Mouse (Mus musculus) lung, adult 2 months (tissue): ENCODE results near the gene Emc3. TPM values are rescaled to one million over a fixed set of nuclear protein-coding genes. Genes with fewer than 3 reads are reported as not detected.

ENCODE experiments used
- DNase-seq: peaks from one replicate; pipeline ENCODE4 v3.0.0; 2022
- H3K4me1 ChIP-seq: fragments of 200-500 bp; 2 replicates; pipeline ENCODE4 v1.6.1; 2011; ENCODE audit warnings: low read length; ENCODE audit not compliant: control insufficient read depth, insufficient read depth
- H3K4me3 ChIP-seq: fragments of 200-500 bp; replicated peaks from 2 replicates; pipeline ENCODE3; 2011; ENCODE audit warnings: low read depth, mild to moderate bottlenecking, control low read depth, low read length; ENCODE audit errors: extremely low read depth
- CTCF ChIP-seq: fragments of 200-500 bp; IDR thresholded peaks from 2 replicates; pipeline ENCODE4 v1.5.1; 2011; ENCODE audit warnings: mild to moderate bottlenecking, low read length, control low read depth; ENCODE audit not compliant: insufficient read depth
- POLR2A ChIP-seq: fragments of 200-500 bp; IDR thresholded peaks from 2 replicates; pipeline ENCODE4 v1.6.1; 2011; ENCODE audit warnings: low read depth, mild to moderate bottlenecking, control low read depth, low read length, borderline replicate concordance; ENCODE audit errors: extremely low read depth
- whole genome bisulfite sequencing: fragments of 180-500 bp; shearing (Covaris S2); methylation state at CpG from one replicate; pipeline ENCODE4 v1.1.7; 2018; 5-methylcytosine and 5-hydroxymethylcytosine counted together
- polyA plus RNA-seq: library from polyadenylated mRNA; depleted of rRNA; stranded (reverse); fragments of >200 nt; gene quantifications from 2 replicates; pipeline ENCODE4 v1.2.3, GENCODE M21; 2012

The Emc3 gene
- polyA plus RNA-seq, 1 experiment, result 51.5 TPM

DNA sequence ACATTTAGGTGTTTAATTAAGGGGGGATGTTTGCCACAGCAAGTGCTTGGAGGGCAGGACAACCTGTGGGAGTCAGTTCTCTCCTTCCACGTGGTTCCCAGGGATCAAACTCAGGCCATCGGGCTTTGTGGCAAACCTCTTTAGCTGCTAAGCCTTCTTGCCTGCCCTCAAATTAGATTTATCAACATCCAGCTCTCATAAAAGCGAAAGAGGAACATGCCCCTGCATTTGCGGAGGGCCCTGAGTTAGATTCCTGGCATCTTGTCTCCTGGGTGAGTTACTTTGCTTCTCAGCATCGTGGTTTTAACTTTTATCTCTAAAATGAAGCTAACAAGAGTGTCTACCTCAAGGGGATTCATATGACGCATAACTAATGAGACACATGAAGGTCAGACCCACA lies 32.1 kb downstream of the Emc3 start:
- DNase-seq, result no peak
- TF ChIP-seq POLR2A (no peak), CTCF (no peak)
- Histone ChIP-seq H3K4me1 (no peaks in the 10 kb centered on the region), H3K4me3 (no peak overlapping the region)
- 73% methylated on average over 6 of the region's 6 CpGs for WGBS

DNA sequence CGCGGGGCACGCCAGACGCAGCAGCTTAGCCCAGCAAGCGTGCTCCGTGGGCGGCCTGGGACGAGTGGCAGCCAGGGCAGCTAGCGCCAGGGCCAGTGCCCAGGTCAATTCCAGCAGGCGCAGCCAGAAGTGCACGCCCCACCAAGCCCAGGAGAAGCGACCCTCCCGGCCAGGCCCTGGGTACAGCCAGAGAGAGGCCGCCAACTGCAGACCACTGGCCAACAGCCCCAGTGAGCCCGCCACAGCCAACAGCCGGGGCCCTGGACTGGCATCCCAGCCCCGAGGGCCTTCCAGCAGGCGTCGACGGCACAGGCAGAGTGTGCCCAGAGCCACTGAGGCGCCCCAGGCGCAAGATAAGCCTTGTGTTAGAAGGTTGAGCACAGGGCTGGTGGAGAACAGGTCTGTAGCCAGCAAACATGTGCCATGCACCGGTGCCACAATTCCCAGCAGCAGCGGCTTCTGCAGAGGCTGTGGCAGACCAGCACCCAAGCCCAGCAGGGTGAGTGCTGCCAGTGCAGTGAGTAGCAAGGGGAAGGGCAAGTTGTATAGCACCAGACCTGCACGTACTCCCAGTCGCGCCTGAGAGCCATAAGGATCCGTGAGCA lies 36.3 kb downstream of the Emc3 start:
- no peak for DNase-seq
- no peak for TF ChIP-seq POLR2A
- no peak for TF ChIP-seq CTCF
- Histone ChIP-seq H3K4me3 (no peak overlapping the region), H3K4me1 (no peaks in the 10 kb centered on the region)
- 40% methylated on average over 28 of the region's 28 CpGs for WGBS

DNA sequence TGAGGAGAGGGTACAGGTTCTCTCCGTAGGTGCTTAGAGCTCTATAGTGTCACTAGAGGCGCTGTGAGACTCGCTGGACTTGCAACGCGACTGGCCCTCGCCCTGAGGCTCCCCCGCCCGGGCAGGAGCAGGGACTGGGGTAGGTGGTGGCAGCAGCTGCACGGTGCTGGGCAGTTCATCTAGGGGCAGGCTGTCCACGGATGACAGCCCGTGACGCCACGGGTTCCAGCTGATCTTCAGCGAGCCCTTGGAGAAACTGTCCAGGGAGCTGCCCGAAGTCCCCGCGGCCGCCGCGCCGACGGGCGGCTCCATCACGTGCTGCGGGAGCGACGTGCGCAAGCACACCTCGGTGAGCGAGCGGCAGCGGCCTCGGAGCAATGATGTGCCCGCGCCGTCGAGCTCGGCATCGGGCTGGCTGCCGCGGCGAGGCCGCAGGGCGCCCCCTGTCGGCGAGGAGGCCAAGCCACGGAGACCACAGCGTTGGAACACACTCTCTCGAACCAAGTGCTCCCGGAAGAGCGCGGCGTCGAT lies 37.1 kb downstream of the Emc3 start:
- Histone ChIP-seq H3K4me3 (peak overlapping the region; percentile 63), H3K4me1 (no peaks in the 10 kb centered on the region)
- under 1% methylated on average over 54 of the region's 54 CpGs for WGBS
- DNase-seq, result peak; percentile 78
- TF ChIP-seq CTCF (peak; percentile 54), POLR2A (peak; percentile 36; the same call in 1 of the 2 replicates)

DNA sequence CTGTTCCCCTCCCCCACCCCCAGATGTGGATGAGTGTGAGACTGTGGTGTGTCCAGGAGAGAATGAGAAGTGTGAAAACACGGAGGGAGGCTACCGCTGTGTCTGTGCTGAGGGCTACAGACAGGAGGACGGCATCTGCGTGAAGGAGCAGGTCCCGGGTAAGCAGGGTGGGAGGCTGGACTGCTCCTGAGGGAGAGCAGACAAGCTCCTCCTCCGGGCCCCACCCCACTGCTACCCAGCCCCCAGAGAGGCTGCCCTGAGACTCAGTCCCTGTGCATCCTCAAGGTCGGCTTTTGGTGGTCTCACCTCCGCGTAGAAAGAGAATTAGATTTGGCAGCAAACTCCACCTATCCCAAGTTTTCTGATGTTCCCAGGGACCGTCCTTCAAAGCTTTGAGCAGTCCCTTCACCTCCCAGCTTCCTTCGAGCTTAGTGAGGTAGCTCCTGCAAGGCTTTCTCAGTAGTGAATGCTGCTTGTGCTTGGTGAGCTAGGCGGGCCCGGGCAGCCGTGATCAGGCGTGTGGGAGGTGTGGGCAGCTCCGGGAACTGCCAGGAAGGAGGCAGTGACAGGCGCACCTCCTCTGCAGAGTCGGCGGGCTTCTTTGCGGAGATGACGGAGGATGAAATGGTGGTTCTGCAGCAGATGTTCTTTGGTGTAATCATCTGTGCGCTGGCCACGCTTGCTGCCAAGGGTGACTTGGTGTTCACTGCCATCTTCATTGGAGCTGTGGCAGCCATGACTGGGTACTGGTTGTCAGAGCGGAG lies 39.2 kb downstream of the Emc3 start:
- DNase-seq, result no peak
- TF ChIP-seq CTCF (no peak), POLR2A (no peak)
- WGBS, result 81% methylated on average over 24 of the region's 24 CpGs
- no peak overlapping the region for H3K4me3 ChIP-seq
- H3K4me1 ChIP-seq, result no peaks in the 10 kb centered on the region

DNA sequence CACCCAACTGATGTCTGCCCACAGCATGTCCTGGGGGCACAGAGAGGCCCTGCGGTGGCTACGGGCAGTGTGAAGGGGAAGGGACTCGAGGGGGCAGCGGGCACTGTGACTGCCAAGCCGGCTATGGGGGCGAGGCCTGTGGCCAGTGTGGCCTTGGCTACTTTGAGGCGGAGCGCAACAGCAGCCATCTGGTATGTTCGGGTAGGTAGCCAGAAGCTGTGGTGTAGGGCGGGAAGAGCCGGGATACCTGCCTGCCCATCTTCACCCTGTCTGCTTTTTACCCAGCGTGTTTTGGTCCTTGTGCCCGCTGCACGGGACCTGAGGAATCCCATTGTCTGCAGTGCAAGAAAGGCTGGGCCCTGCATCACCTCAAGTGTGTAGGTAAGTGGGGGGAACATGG lies 42.0 kb downstream of the Emc3 start:
- 94% methylated on average over 14 of the region's 14 CpGs for WGBS
- DNase-seq, result no peak
- TF ChIP-seq POLR2A, result no peak
- no peak for TF ChIP-seq CTCF
- no peaks in the 10 kb centered on the region for H3K4me1 ChIP-seq
- no peak overlapping the region for H3K4me3 ChIP-seq

DNA sequence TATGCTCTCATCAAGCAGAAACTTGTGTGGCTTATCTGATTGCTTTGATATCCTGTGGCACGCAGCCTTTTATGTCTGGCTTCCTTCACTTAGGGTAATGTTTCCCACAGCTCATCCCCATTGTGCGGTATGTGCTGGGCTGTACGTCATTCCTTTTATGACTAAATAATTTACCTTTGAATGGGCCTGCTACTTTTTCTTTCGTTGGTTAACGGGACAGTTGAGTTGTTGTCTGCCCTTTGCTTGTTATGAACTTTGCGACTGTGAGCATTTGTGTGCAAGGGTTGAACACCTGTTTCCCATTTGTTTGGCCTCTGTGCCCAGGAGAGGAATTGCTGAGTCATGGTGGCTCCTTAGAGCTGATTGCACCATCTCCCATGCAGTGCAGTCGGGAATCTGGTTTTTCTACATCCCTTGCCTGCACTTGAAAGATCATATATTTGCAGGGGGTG lies 44.3 kb downstream of the Emc3 start:
- Histone ChIP-seq H3K4me1 (peaks cover 4% of the 10 kb centered on the region; the same call in 1 of the 2 replicates), H3K4me3 (no peak overlapping the region)
- peak; percentile 26 for DNase-seq
- TF ChIP-seq CTCF (no peak), POLR2A (no peak)
- 31% methylated on average over 7 of the region's 7 CpGs for WGBS

DNA sequence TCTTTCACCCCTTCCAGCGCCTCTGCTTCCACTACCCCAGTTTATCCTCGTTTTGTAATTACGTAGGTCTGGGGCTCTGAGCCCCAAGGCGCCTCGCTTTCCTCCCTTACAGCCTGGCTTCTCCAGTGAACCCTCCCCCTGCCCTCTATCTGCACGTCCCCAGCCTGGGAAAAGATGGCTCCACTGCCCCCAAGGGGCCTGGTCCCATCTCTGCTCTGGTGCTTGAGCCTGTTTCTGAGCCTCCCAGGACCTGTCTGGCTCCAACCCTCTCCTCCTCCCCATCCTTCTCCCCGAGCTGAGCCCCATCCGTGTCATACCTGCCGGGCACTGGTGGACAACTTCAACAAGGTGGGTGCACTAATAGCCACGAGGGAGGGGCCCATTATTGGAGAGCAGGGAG lies 47.7 kb downstream of the Emc3 start:
- DNase-seq, result peak; percentile 34
- WGBS, result 10% methylated on average over 10 of the region's 10 CpGs

DNA sequence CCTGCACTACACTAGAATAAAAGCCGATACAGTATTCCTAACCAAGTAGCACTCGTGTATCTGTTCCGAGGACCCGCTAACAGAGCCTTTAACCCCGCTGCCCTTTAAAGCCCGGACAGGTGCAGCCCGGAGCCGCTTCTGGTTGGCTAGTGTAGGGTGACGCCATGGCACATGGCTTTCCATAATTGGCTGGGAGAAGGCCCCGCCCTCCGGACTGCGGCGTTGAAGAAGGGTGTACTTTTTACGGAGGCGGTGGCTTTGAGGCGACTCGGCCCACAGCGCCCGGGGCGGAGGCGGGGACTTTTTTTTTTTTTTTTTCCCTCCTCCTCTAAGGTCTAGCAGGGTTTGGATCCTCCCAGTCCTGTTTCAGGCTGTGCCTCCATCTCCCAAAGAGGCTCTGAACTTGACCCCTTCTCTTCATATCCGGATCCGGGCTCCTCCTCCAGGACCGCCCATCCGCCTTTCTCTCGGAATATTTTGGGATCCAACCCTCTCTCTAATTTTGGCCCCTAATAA lies 48.3 kb downstream of the Emc3 start, which contains the start of gene Creld1:
Gene Creld1 (plus strand): TSS at position 198 of the 516 bp plus-strand sequence.
- peak; percentile 43; the same call in 1 of the 2 replicates for TF ChIP-seq POLR2A
- TF ChIP-seq CTCF, result no peak
- WGBS, result 0% methylated on average over 26 of the region's 26 CpGs
- H3K4me3 ChIP-seq, result peak within 1 kb of the TSS; percentile 62
- DNase-seq, result peak; percentile 91
- peaks cover 6% of the 10 kb centered on the region for H3K4me1 ChIP-seq

More for the DNA sequence above, 47.7 kb downstream of the Emc3 start:
- Histone ChIP-seq H3K4me1 (peaks cover 6% of the 10 kb centered on the region), H3K4me3 (peak overlapping the region; percentile 51)
- TF ChIP-seq CTCF, result no peak
- TF ChIP-seq POLR2A, result no peak

DNA sequence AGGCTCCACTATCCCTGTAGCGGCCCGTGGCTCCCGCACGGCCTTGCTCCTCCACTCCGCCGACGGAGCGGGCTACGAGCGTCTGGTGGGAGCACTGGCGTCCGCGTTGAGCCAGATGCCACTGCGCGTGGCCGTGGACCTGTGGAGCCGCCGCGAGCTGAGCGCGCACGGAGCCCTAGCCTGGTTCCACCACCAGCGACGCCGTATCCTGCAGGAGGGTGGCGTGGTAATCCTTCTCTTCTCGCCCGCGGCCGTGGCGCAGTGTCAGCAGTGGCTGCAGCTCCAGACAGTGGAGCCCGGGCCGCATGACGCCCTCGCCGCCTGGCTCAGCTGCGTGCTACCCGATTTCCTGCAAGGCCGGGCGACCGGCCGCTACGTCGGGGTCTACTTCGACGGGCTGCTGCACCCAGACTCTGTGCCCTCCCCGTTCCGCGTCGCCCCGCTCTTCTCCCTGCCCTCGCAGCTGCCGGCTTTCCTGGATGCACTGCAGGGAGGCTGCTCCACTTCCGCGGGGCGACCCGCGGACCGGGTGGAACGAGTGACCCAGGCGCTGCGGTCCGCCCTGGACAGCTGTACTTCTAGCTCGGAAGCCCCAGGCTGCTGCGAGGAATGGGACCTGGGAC lies 48.9 kb downstream of the Emc3 start:
- peaks cover 6% of the 10 kb centered on the region for H3K4me1 ChIP-seq
- DNase-seq, result no peak
- TF ChIP-seq CTCF, result no peak
- TF ChIP-seq POLR2A, result no peak
- whole genome bisulfite sequencing, result 3% methylated on average over 65 of the region's 65 CpGs
- peak overlapping the region; percentile 62 for H3K4me3 ChIP-seq
